Mouse (Mus musculus) mouse trophoblast stem cell (cell line): ENCODE data around the gene Bcl2l1.

Experiments used
- in situ Hi-C, 2 experiments: fragments of 300-500 bp; cut with MseI, MboI; formaldehyde crosslinking; loops; 2 replicates in 1 of 2; 3 replicates in 1 of 2; pipeline ENCODE4 v1.15.1; 2025

Gene Bcl2l1

GRCm38 (mm10) chr2:152831019-152831878, at the start of gene Bcl2l1:
Gene Bcl2l1 (minus strand): TSS chr2:152831728.
- in situ Hi-C loops, result loop anchor here (5.0 kb wide), 2 partner anchors 64 to 139 kb away; no protein-coding TSS in a partner anchor

GRCm38 (mm10) chr2:152880898-152881297, 49.4 kb upstream of the Bcl2l1 start:
- in situ Hi-C loops, result no loop called here

- in situ Hi-C loops, result no loop called here
Observed at GRCm38 (mm10) chr2:152878239-152878638, 46.7 kb upstream of the Bcl2l1 start.

- in situ Hi-C loops, result no loop called here
Observed at GRCm38 (mm10) chr2:152863346-152863745, 31.8 kb upstream of the Bcl2l1 start.

- in situ Hi-C loops, result no loop called here
Observed at GRCm38 (mm10) chr2:152862638-152863037, 31.1 kb upstream of the Bcl2l1 start.

- in situ Hi-C loops, result no loop called here
Observed at GRCm38 (mm10) chr2:152861891-152862290, 30.4 kb upstream of the Bcl2l1 start.

- in situ Hi-C loops, result no loop called here
Observed at GRCm38 (mm10) chr2:152859501-152859900, 28.0 kb upstream of the Bcl2l1 start.

GRCm38 (mm10) chr2:152848466-152848865, 16.9 kb upstream of the Bcl2l1 start:
- in situ Hi-C loops, result no loop called here

- in situ Hi-C loops, result no loop called here
Observed at GRCm38 (mm10) chr2:152847815-152848302, 16.3 kb upstream of the Bcl2l1 start, which contains the start of gene Tpx2. Gene Tpx2 (plus strand): TSS chr2:152847964.

GRCm38 (mm10) chr2:152847057-152847814, 15.7 kb upstream of the Bcl2l1 start:
- in situ Hi-C loops, result no loop called here

- in situ Hi-C loops, result no loop called here
Observed at GRCm38 (mm10) chr2:152842741-152843140, 11.2 kb upstream of the Bcl2l1 start.

GRCm38 (mm10) chr2:152839256-152839655, 7.7 kb upstream of the Bcl2l1 start:
- in situ Hi-C loops, result loop anchor here in 1 of 2 experiments (5.0 kb wide), 1 partner anchor 147 kb away; no protein-coding TSS in a partner anchor

GRCm38 (mm10) chr2:152830021-152830921, 1.3 kb downstream of the Bcl2l1 start:
- in situ Hi-C loops, result loop anchor here (5.0 kb wide), 2 partner anchors 63 to 138 kb away; no protein-coding TSS in a partner anchor

GRCm38 (mm10) chr2:152829367-152829881, 2.1 kb downstream of the Bcl2l1 start:
- in situ Hi-C loops, result no loop called here

GRCm38 (mm10) chr2:152828532-152828931, 3.0 kb downstream of the Bcl2l1 start:
- in situ Hi-C loops, result no loop called here

- in situ Hi-C loops, result no loop called here
Observed at GRCm38 (mm10) chr2:152828011-152828370, 3.5 kb downstream of the Bcl2l1 start.

- in situ Hi-C loops, result no loop called here
Observed at GRCm38 (mm10) chr2:152827321-152828010, 4.1 kb downstream of the Bcl2l1 start.

- in situ Hi-C loops, result no loop called here
Observed at GRCm38 (mm10) chr2:152826481-152826880, 5.0 kb downstream of the Bcl2l1 start.

GRCm38 (mm10) chr2:152825713-152826112, 5.8 kb downstream of the Bcl2l1 start:
- in situ Hi-C loops, result no loop called here

GRCm38 (mm10) chr2:152825168-152825697, 6.3 kb downstream of the Bcl2l1 start:
- in situ Hi-C loops, result no loop called here
